Mouse (Mus musculus) heart, embryonic 11.5 days (tissue): Measurements from ENCODE around the gene Rnf169. TPM values are rescaled to one million over a fixed set of nuclear protein-coding genes. Genes with fewer than 3 reads are reported as not detected.
"Not testable (repeated sequence)": the region's sequence is repeated elsewhere in the genome, so short reads cannot be mapped to it uniquely, and the experiment has no call there.

Source experiments
- ATAC-seq: fragments of 200-750 bp; cut with Nextera tagmentation; replicated peaks from 2 replicates; pipeline ENCODE4 v1.8.0; 2017; ENCODE audit warnings: moderate library complexity; ENCODE audit not compliant: insufficient number of reproducible peaks, low FRiP score, low TSS enrichment
- H3K27ac ChIP-seq: fragments of 300-500 bp; sonication (generic); 2 replicates; pipeline ENCODE4 v1.5.1; 2014; ENCODE audit warnings: mild to moderate bottlenecking, low read depth, low read length
- H3K27me3 ChIP-seq: fragments of 300-500 bp; sonication (generic); 2 replicates; pipeline ENCODE4 v1.6.1; 2014; ENCODE audit warnings: mild to moderate bottlenecking, low read length, mixed read lengths; ENCODE audit not compliant: control insufficient read depth, insufficient read depth
- H3K36me3 ChIP-seq: fragments of 300-500 bp; sonication (generic); 2 replicates; pipeline ENCODE4 v1.6.1; 2014; ENCODE audit warnings: mild to moderate bottlenecking, low read length, moderate library complexity, mixed read lengths; ENCODE audit not compliant: control insufficient read depth, insufficient read depth
- H3K4me1 ChIP-seq: fragments of 300-500 bp; sonication (generic); 2 replicates; pipeline ENCODE4 v1.6.1; 2014; ENCODE audit warnings: low read length; ENCODE audit not compliant: control insufficient read depth, insufficient read depth
- H3K4me2 ChIP-seq: fragments of 300-500 bp; sonication (generic); 2 replicates; pipeline ENCODE4 v1.6.1; 2014; ENCODE audit warnings: mild to moderate bottlenecking, moderate library complexity
- H3K4me3 ChIP-seq: fragments of 300-500 bp; sonication (generic); 2 replicates; pipeline ENCODE4 v1.5.1; 2014; ENCODE audit warnings: low read depth, low read length
- H3K9ac ChIP-seq: fragments of 300-500 bp; sonication (generic); 2 replicates; pipeline ENCODE4 v1.6.1; 2014; ENCODE audit warnings: mild to moderate bottlenecking, low read depth, low read length, moderate library complexity
- H3K9me3 ChIP-seq: fragments of 300-500 bp; sonication (generic); replicated peaks from 2 replicates; pipeline ENCODE4 v1.6.1; 2016; ENCODE audit warnings: low read length; ENCODE audit not compliant: control insufficient read depth
- WGBS: fragments of 180-500 bp; shearing (Covaris S2); extraction: QIAGEN DNeasy Blood & Tissue Kit; methylation state at CpG from one replicate; pipeline ENCODE4 v1.1.7; 2014; ENCODE audit not compliant: insufficient replicate concordance; 5-methylcytosine and 5-hydroxymethylcytosine counted together
- polyA plus RNA-seq: library from polyadenylated mRNA; unstranded; fragments of >200 nt; fragmentation: Nextera tagmentation; extraction: Ambion mirVana; gene quantifications from 2 replicates; pipeline ENCODE4 v1.2.1, GENCODE M21; 2014

Gene Rnf169
- polyA plus RNA-seq, 1 experiment from 2014 or later: 4.7 TPM

GRCm38 (mm10) chr7:99947329-99947728 lies 32.9 kb downstream of the Rnf169 start:
- H3K4me3 ChIP-seq: no peak overlapping the region
- H3K9me3 ChIP-seq: peaks cover 3% of the 10 kb centered on the region; the same call in 1 of the 2 replicates
- H3K9ac ChIP-seq: no peak overlapping the region
- H3K4me1 ChIP-seq: no peaks in the 10 kb centered on the region
- H3K36me3 ChIP-seq: peaks cover 32% of the 10 kb centered on the region
- ATAC-seq: no peak
- no peak overlapping the region for H3K27ac ChIP-seq
- H3K4me2 ChIP-seq: no peak overlapping the region
- 80% methylated on average over 9 of the region's 9 CpGs for WGBS
- H3K27me3 ChIP-seq: no peaks in the 10 kb centered on the region

GRCm38 (mm10) chr7:99946356-99946755 lies 33.9 kb downstream of the Rnf169 start:
- H3K36me3 ChIP-seq: peaks cover 35% of the 10 kb centered on the region
- no peaks in the 10 kb centered on the region for H3K4me1 ChIP-seq
- WGBS: 76% methylated on average over 4 of the region's 4 CpGs
- H3K27me3 ChIP-seq: no peaks in the 10 kb centered on the region
- H3K9me3 ChIP-seq: peaks cover 3% of the 10 kb centered on the region; the same call in 1 of the 2 replicates
- no peak overlapping the region for H3K27ac ChIP-seq
- ATAC-seq: no peak
- no peak overlapping the region for H3K9ac ChIP-seq
- H3K4me2 ChIP-seq: no peak overlapping the region
- no peak overlapping the region for H3K4me3 ChIP-seq

DNA sequence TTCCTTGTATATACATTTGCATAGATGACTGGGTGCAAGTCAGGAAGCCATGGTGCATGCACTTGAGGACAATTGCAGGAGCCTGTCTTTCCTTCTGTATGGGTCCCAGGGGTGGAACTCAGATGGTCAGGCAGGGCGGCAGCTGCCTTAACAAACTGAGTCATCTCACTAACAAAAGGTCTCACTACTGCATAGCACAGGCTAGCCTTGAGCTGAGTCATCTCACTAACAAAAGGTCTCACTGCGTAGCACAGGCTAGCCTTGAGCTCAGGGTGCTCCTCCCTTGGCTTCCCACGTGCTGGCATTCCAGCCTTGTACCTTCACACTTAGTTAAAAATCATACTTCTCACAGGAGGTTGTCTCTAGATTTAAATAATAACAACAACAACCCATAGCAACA lies 34.3 kb downstream of the Rnf169 start:
- Histone ChIP-seq H3K4me3 (no peak overlapping the region), H3K9me3 (peaks cover 3% of the 10 kb centered on the region; the same call in 1 of the 2 replicates), H3K4me2 (no peak overlapping the region), H3K27ac (no peak overlapping the region), H3K36me3 (peaks cover 35% of the 10 kb centered on the region), H3K27me3 (no peaks in the 10 kb centered on the region), H3K4me1 (no peaks in the 10 kb centered on the region), H3K9ac (no peak overlapping the region)
- no peak for ATAC-seq
- WGBS: 90% methylated on average over 3 of the region's 3 CpGs

DNA sequence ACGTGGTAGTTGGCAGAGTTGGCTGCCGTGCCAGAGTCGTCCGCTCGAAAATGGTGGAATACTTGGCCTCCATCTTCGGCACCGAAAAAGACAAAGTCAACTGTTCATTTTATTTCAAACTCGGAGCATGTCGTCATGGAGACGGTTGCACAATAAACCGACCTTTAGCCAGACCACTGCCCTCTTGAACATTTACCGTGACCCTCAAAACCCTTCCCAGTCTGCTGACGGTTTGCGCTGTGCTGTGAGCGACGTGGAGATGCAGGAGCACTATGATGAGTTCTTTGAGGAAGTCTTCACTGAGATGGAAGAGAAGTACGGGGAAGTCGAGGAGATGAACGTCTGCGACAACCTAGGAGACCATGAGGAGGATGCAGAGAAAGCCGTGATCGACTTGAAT lies 35.2 kb downstream of the Rnf169 start:
- not testable (repeated sequence) for H3K4me1 ChIP-seq, H3K4me2 ChIP-seq, H3K4me3 ChIP-seq, H3K27ac ChIP-seq, ATAC-seq, H3K9ac ChIP-seq, H3K27me3 ChIP-seq, H3K9me3 ChIP-seq
- 95% methylated on average over 22 of the region's 22 CpGs for WGBS
- peaks cover 35% of the 10 kb centered on the region for H3K36me3 ChIP-seq

DNA sequence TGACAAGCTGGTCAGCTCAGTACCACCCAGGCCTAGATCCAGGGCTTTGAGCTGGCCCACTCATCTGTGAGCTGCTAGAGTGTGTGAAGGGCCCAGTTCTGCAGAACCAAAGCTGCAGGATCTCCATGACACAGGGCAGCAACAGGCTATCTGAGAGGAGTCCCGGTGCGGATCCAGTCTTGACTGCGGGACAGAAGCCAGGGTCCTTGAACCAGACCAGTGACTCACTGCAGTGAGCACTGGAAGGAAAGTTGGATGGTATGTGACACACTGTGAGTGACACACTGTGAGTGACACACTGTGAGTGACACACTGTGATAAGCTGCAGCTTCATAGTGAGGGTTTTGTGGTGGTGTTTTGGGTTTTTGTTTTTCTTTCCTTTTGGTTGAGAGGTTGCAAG lies 35.7 kb downstream of the Rnf169 start:
- H3K9ac ChIP-seq: no peak overlapping the region
- 91% methylated on average over 3 of the region's 3 CpGs for WGBS
- H3K36me3 ChIP-seq: peaks cover 35% of the 10 kb centered on the region
- H3K9me3 ChIP-seq: peaks cover 3% of the 10 kb centered on the region; the same call in 1 of the 2 replicates
- no peaks in the 10 kb centered on the region for H3K4me1 ChIP-seq
- no peak overlapping the region for H3K4me3 ChIP-seq
- no peak overlapping the region for H3K27ac ChIP-seq
- no peak overlapping the region for H3K4me2 ChIP-seq
- H3K27me3 ChIP-seq: no peaks in the 10 kb centered on the region
- ATAC-seq: no peak

- no peak overlapping the region for H3K4me3 ChIP-seq
- no peak for ATAC-seq
- no peak overlapping the region for H3K9ac ChIP-seq
- peaks cover 15% of the 10 kb centered on the region for H3K36me3 ChIP-seq
- 94% methylated on average over 1 of the region's 1 CpGs for WGBS
- no peaks in the 10 kb centered on the region for H3K4me1 ChIP-seq
- no peak overlapping the region for H3K27ac ChIP-seq
- H3K27me3 ChIP-seq: no peaks in the 10 kb centered on the region
- H3K4me2 ChIP-seq: no peak overlapping the region
- H3K9me3 ChIP-seq: no peaks in the 10 kb centered on the region
Observed at GRCm38 (mm10) chr7:99940669-99941068, 39.6 kb downstream of the Rnf169 start.

DNA sequence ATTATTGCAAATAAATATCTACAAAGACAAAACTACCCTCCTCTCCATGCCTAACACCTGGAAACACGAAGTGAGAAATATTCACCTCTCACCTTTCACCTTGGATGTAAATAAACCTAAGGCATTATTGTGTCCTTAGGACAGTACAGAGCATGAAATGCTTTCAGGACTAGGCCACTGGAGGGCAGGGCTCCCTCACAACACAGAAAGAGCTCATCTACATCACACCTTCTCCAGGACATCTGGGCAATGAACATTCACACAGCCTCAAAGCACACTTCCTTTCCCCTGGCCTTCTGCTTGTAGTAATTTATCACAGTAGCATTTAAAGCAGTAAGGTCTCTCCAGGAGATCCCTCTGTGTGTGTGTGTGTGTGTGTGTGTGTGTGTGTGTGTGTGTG lies 44.5 kb downstream of the Rnf169 start:
- Histone ChIP-seq H3K9me3 (no peaks in the 10 kb centered on the region), H3K27ac (no peak overlapping the region), H3K4me3 (no peak overlapping the region), H3K36me3 (peaks cover 14% of the 10 kb centered on the region; the same call in 1 of the 2 replicates), H3K4me1 (no peaks in the 10 kb centered on the region), H3K4me2 (no peak overlapping the region), H3K9ac (no peak overlapping the region), H3K27me3 (no peaks in the 10 kb centered on the region)
- whole genome bisulfite sequencing: 93% methylated on average over 1 of the region's 1 CpGs
- ATAC-seq: no peak

- H3K36me3 ChIP-seq: peaks cover 7% of the 10 kb centered on the region
- no peak for ATAC-seq
- H3K9ac ChIP-seq: no peak overlapping the region
- H3K4me3 ChIP-seq: no peak overlapping the region
- no peak overlapping the region for H3K4me2 ChIP-seq
- no peaks in the 10 kb centered on the region for H3K9me3 ChIP-seq
- no peak overlapping the region for H3K27ac ChIP-seq
- no peaks in the 10 kb centered on the region for H3K4me1 ChIP-seq
- H3K27me3 ChIP-seq: no peaks in the 10 kb centered on the region
- WGBS: 79% methylated on average over 10 of the region's 10 CpGs
Observed at GRCm38 (mm10) chr7:99926916-99927714, 53.1 kb downstream of the Rnf169 start.

DNA sequence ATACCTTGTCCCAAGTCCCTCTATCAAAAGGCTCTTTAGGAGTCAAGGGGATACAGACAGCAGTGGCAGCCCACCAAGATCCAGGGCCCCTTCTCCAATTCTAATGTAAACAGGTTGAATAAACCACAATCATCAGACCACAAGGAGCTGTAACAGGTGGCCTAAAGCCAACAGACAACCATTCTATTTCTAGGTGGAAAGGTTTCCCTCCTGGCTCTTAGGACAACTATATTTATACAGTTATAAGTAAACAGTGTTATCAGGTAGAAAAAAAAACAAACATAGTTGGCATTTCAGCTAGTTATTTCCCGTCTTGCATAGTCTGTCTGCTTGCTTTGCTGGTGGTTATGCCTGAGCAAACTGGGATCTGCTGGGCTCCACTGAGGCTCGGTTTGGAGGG lies 59.8 kb downstream of the Rnf169 start:
- Histone ChIP-seq H3K4me3 (no peak overlapping the region), H3K9ac (no peak overlapping the region), H3K27me3 (peaks cover 25% of the 10 kb centered on the region), H3K4me1 (peaks cover 8% of the 10 kb centered on the region), H3K4me2 (no peak overlapping the region), H3K36me3 (no peaks in the 10 kb centered on the region; the same call in 1 of the 2 replicates), H3K9me3 (no peaks in the 10 kb centered on the region), H3K27ac (no peak overlapping the region)
- ATAC-seq: no peak
- WGBS: 62% methylated on average over 2 of the region's 2 CpGs
